Mouse (Mus musculus) CH12.LX (cell line): ENCODE data around the gene Lyst.

Source experiments
- CHD1 ChIP-seq: IDR thresholded peaks from 2 replicates; pipeline ENCODE4 v1.6.1; 2012; ENCODE audit warnings: low read depth, low read length, improper control_type of control experiment, inconsistent platforms
- CHD2 ChIP-seq: IDR thresholded peaks from 2 replicates; pipeline ENCODE4 v1.6.1; 2011; ENCODE audit warnings: low read length, improper control_type of control experiment
- CTCF ChIP-seq, 2 experiments: IDR thresholded peaks in 1 of 2; conservative IDR thresholded peaks in 1 of 2; 2 replicates each; pipeline ENCODE4 v1.5.1; 2011 to 2012; ENCODE audit warnings: low read depth in 2 of 2, low read length in 2 of 2, improper control_type of control experiment in 1 of 2, inconsistent platforms in 1 of 2, mild to moderate bottlenecking in 1 of 2, moderate library complexity in 1 of 2
- HCFC1 ChIP-seq: IDR thresholded peaks from 2 replicates; pipeline ENCODE4 v1.6.1; 2012; ENCODE audit warnings: low read depth, mild to moderate bottlenecking, inconsistent platforms, low read length, improper control_type of control experiment
- JUN ChIP-seq: IDR thresholded peaks from 2 replicates; pipeline ENCODE4 v1.6.1; 2011; ENCODE audit warnings: low read depth, mild to moderate bottlenecking, low read length, improper control_type of control experiment, moderate library complexity; ENCODE audit not compliant: insufficient read depth
- PAX5 ChIP-seq: IDR thresholded peaks from 2 replicates; pipeline ENCODE4 v1.6.1; 2012; ENCODE audit warnings: low read length, inconsistent platforms, mixed read lengths
- POLR2A ChIP-seq: IDR thresholded peaks from 2 replicates; pipeline ENCODE4 v1.6.1; 2011; ENCODE audit warnings: low read depth, mild to moderate bottlenecking, improper control_type of control experiment, low read length
- UBTF ChIP-seq: IDR thresholded peaks from 2 replicates; pipeline ENCODE4 v1.6.1; 2012; ENCODE audit warnings: low read depth, mild to moderate bottlenecking, inconsistent platforms, low read length, improper control_type of control experiment, moderate library complexity
- ZKSCAN1 ChIP-seq: IDR thresholded peaks from 2 replicates; pipeline ENCODE4 v1.6.1; 2012; ENCODE audit warnings: low read depth, inconsistent platforms, low read length, improper control_type of control experiment, borderline replicate concordance

GRCm38 (mm10) chr13:13552020-13552419 lies 38.2 kb upstream of the Lyst start:
- TF ChIP-seq POLR2A (no peak), CTCF (conservative IDR thresholded peaks at IDR 0.05 in 1 of 2, IDR thresholded peaks at IDR 0.05 in 1 of 2; ENCODE audit: low read depth in 2 of 2, low read length in 2 of 2) (no peak), CHD2 (no peak), JUN (no peak), HCFC1 (no peak), PAX5 (no peak), UBTF (no peak), ZKSCAN1 (no peak), CHD1 (no peak)
